8 mouse cellular contexts compared by ENCODE assay signal in the genomic region with DNA sequence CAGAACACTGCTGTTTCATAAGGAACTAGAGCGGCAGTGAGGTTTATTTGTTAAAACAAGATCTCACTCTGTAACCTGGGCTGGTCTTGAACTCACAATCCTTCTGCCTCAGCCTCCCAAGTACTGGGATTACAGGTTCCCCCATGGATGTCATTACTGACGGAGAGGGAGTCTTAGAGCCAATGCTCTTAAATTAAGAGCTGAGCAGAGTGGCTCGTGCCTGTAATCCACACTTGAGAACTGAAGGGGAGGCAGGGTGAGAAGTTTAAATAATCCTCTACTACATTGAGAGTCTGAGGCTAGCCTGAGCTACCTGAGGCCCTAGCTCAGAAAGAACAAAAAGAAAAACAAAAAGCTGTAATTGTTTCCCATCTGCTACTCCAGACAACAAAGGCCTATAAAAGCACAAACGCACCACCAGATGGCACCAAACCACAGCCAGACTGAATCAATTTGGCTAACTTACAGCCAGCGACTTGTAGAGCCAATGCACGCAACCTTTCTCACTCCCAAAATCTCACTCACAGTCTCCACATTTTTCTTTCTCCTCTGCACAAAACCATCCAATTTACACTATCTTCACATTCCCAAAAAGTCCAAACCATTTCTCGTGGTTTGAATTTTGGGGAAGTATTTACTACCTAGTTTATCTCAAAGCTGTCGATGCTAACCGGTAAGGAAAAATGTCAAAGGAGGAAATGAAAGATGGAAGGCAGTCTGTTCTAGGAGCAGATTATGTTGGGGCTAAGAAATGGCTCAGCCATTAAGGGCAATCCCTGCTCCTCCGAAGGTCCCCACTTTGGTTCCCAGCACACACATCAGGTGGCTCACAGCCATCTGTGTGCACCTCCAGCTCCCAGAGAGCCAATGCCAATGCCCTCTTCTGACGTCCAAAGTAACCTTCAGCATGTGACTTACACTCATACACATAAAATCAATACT. TPM values are rescaled to one million over a fixed set of nuclear protein-coding genes. Genes with fewer than 3 reads are reported as not detected.
A peak's percentile ranks its signal among the peaks of the same experiment; 100 is the strongest.
DNase-seq lines count a peak whose midpoint lies in the region; ATAC-seq and TF ChIP-seq lines count a peak whose summit lies in the region.

No protein-coding gene starts in this region.

- H3K36me3 ChIP-seq in lung, embryonic 14.5 days (ENCODE audit: insufficient read depth) = no peaks in the 10 kb centered on the region

- H3K9me3 ChIP-seq in lung, embryonic 14.5 days (ENCODE audit: low read depth, low read length) = no peaks in the 10 kb centered on the region

- no peak overlapping the region for H3K9ac ChIP-seq in lung, embryonic 14.5 days

- H3K4me1 ChIP-seq in lung, embryonic 14.5 days (ENCODE audit: insufficient read depth) = no peaks in the 10 kb centered on the region

- no peak overlapping the region for H3K4me2 ChIP-seq in lung, embryonic 14.5 days

- H3K4me3 ChIP-seq in lung, embryonic 14.5 days (ENCODE audit: low read depth, low read length) = no peak overlapping the region

- intact Hi-C loops in heart, postnatal 10 days (cut with DNase I) = loop anchor here (1.0 to 5.0 kb wide), 3 partner anchors 64 to 118 kb away; a partner anchor contains a TSS

- no peak overlapping the region for H3K27ac ChIP-seq in lung, embryonic 14.5 days (ENCODE audit: low read depth)

- TF ChIP-seq CTCF in lung, embryonic 14.5 days (IDR thresholded peaks at IDR 0.05; ENCODE audit: low read depth) = peak; percentile 88

- peak; percentile 74 for ATAC-seq in erythroid progenitor cell, adult 5-6 weeks (replicated peaks; ENCODE audit: low FRiP score, poor library complexity, severe bottlenecking)
- ATAC-seq in lung, embryonic 14.5 days (ENCODE audit: insufficient read depth) = peak; percentile 38; the same call in 1 of the 2 replicates

- peak; percentile 69 to 84 for DNase-seq in CD8-positive naive resting alpha-beta T cell, adult 2 months (ENCODE audit: low read depth in 2 of 2, low spot score in 2 of 2)
- DNase-seq in brain, adult 2 months (ENCODE audit: low read depth, low spot score) = peak; percentile 93
- peak; percentile 88 to 93 for DNase-seq in heart, postnatal 10 days
- DNase-seq in layer of hippocampus, adult 11-12 months (ENCODE audit: low spot score) = peak; percentile 93
- peak; percentile 96 for DNase-seq in lung, embryonic 14.5 days
- DNase-seq in ovary, postnatal 14 days (ENCODE audit: low spot score) = peak; percentile 74
- peak; percentile 83 for DNase-seq in thymus, postnatal 14 days

- H3K27me3 ChIP-seq in lung, embryonic 14.5 days (ENCODE audit: insufficient read depth, low read length) = no peaks in the 10 kb centered on the region

- 52% methylated on average over 11 of the region's 11 CpGs for WGBS in lung, embryonic 14.5 days

RNA-seq across cellular contexts. Expression of a gene that starts 51.3 kb away (rescaled TPM):
- total RNA-seq in erythroid progenitor cell, adult 5-6 weeks (2015; ENCODE audit: low replicate concordance) = 35.0 and 53.2 TPM in 2 replicates
- 90.9 and 107 TPM in 2 replicates for total RNA-seq in erythroid progenitor cell, adult 5-6 weeks (2017; ENCODE audit: low replicate concordance)
- 10 to 100 TPM; 79.8 to 85.1 TPM for total RNA-seq in heart, postnatal 10 days (2021)
- polyA plus RNA-seq in lung, embryonic 14.5 days (2014; fragmentation: Nextera tagmentation; extraction: Ambion mirVana) = 59.4 and 60.8 TPM in 2 replicates
